Mouse (Mus musculus) heart, embryonic 11.5 days (tissue): Measurements from ENCODE around the gene 2210407C18Rik. TPM values are rescaled to one million over a fixed set of nuclear protein-coding genes. Genes with fewer than 3 reads are reported as not detected.

Source experiments
- ATAC-seq: fragments of 200-750 bp; cut with Nextera tagmentation; replicated peaks from 2 replicates; pipeline ENCODE4 v1.8.0; 2017; ENCODE audit warnings: moderate library complexity; ENCODE audit not compliant: insufficient number of reproducible peaks, low FRiP score, low TSS enrichment
- H3K27ac ChIP-seq: fragments of 300-500 bp; sonication (generic); 2 replicates; pipeline ENCODE4 v1.5.1; 2014; ENCODE audit warnings: mild to moderate bottlenecking, low read depth, low read length
- H3K27me3 ChIP-seq: fragments of 300-500 bp; sonication (generic); 2 replicates; pipeline ENCODE4 v1.6.1; 2014; ENCODE audit warnings: mild to moderate bottlenecking, low read length, mixed read lengths; ENCODE audit not compliant: control insufficient read depth, insufficient read depth
- H3K36me3 ChIP-seq: fragments of 300-500 bp; sonication (generic); 2 replicates; pipeline ENCODE4 v1.6.1; 2014; ENCODE audit warnings: mild to moderate bottlenecking, low read length, moderate library complexity, mixed read lengths; ENCODE audit not compliant: control insufficient read depth, insufficient read depth
- H3K4me1 ChIP-seq: fragments of 300-500 bp; sonication (generic); 2 replicates; pipeline ENCODE4 v1.6.1; 2014; ENCODE audit warnings: low read length; ENCODE audit not compliant: control insufficient read depth, insufficient read depth
- H3K4me2 ChIP-seq: fragments of 300-500 bp; sonication (generic); 2 replicates; pipeline ENCODE4 v1.6.1; 2014; ENCODE audit warnings: mild to moderate bottlenecking, moderate library complexity
- H3K4me3 ChIP-seq: fragments of 300-500 bp; sonication (generic); 2 replicates; pipeline ENCODE4 v1.5.1; 2014; ENCODE audit warnings: low read depth, low read length
- H3K9ac ChIP-seq: fragments of 300-500 bp; sonication (generic); 2 replicates; pipeline ENCODE4 v1.6.1; 2014; ENCODE audit warnings: mild to moderate bottlenecking, low read depth, low read length, moderate library complexity
- H3K9me3 ChIP-seq: fragments of 300-500 bp; sonication (generic); replicated peaks from 2 replicates; pipeline ENCODE4 v1.6.1; 2016; ENCODE audit warnings: low read length; ENCODE audit not compliant: control insufficient read depth
- WGBS: fragments of 180-500 bp; shearing (Covaris S2); extraction: QIAGEN DNeasy Blood & Tissue Kit; methylation state at CpG from one replicate; pipeline ENCODE4 v1.1.7; 2014; ENCODE audit not compliant: insufficient replicate concordance; 5-methylcytosine and 5-hydroxymethylcytosine counted together
- polyA plus RNA-seq: library from polyadenylated mRNA; unstranded; fragments of >200 nt; fragmentation: Nextera tagmentation; extraction: Ambion mirVana; gene quantifications from 2 replicates; pipeline ENCODE4 v1.2.1, GENCODE M21; 2014

2210407C18Rik gene
- polyA plus RNA-seq, 1 experiment from 2014 or later = not detected

DNA sequence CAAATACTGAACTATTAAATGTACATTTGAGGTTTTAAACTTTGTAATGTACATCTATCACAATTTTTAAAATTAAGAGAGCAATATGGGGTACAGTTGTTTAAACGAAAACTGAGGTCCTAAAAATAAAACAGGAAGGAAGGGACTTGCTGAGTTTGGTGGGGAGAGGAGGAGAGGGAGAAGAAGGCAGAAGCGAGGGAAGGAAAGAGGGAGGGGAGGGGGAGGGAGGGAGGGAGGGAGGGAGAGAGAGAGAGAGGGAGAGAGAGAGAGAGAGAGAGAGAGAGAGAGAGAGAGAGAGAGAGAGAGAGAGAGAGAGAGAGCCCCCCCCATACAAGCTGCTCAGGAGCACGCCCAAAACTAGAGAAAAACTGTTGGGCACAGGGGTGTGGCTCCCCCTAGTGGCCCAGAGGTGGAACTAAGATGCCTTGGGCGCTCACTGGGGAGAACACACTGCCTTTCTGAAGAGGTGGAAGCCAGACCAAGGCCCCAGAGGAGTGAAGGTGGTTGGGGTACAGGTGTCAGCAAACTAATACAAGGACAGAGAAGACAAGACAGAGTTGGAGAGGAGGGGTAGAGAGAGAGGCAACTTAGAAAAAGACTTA, 20.6 kb upstream of the 2210407C18Rik start:
- H3K4me1 ChIP-seq = peaks cover 6% of the 10 kb centered on the region; the same call in 1 of the 2 replicates
- no peak overlapping the region for H3K27ac ChIP-seq
- H3K9me3 ChIP-seq = no peaks in the 10 kb centered on the region
- H3K27me3 ChIP-seq = peaks cover 30% of the 10 kb centered on the region
- no peak overlapping the region for H3K9ac ChIP-seq
- no peaks in the 10 kb centered on the region for H3K36me3 ChIP-seq
- no peak overlapping the region for H3K4me3 ChIP-seq
- no peak overlapping the region for H3K4me2 ChIP-seq
- WGBS = 21% methylated on average over 3 of the region's 4 CpGs
- no peak for ATAC-seq

DNA sequence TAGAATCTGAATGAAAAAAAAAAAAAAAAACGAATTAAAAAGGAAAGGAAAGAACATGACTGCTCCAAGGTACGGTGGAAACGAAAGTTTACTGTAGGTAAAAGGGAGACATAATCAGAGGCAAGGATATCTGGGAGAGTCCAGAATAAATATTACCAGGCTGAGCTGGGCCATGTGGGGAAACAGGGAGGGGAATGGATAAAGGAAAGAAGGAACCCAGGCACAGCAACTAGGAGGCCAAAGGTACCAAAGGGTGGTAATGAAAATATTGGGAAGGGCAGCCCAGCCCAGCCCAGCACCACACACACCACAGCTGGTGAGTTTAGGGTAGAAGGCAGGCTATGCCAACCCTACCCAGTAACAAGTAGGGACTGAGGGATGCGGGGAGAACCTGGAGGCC, 19.0 kb upstream of the 2210407C18Rik start:
- no peak overlapping the region for H3K27ac ChIP-seq
- H3K36me3 ChIP-seq = no peaks in the 10 kb centered on the region
- no peak overlapping the region for H3K9ac ChIP-seq
- H3K4me1 ChIP-seq = no peaks in the 10 kb centered on the region
- H3K4me3 ChIP-seq = no peak overlapping the region
- no peaks in the 10 kb centered on the region for H3K9me3 ChIP-seq
- no peak for ATAC-seq
- WGBS = 51% methylated on average over 4 of the region's 4 CpGs
- H3K27me3 ChIP-seq = peaks cover 19% of the 10 kb centered on the region
- H3K4me2 ChIP-seq = no peak overlapping the region

DNA sequence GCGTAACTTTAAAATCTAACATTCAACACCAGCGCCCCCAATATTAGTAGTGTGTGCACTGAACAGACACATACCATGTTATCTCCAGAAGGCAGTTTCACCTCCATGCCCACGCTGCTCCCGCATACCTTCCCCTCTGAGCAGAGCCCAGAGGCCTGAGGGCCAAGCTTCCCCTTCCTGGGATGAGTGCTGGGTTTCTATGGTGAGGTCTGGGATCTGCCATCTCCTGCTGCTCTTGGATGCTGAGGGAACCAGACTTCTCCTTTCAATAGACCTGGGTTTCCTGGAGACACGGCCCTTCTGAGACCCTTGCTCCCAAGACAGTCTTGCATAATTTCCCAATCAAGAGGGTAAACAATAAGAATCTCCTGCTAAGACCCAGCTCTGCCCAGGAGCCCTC, 14.5 kb upstream of the 2210407C18Rik start, which contains the start of gene Olfr323:
Gene Olfr323, minus strand, starts transcription at position 101 of the 400 bp plus-strand sequence.
- no peaks in the 10 kb centered on the region for H3K9me3 ChIP-seq
- 73% methylated on average over 5 of the region's 5 CpGs for WGBS

GRCm38 (mm10) chr11:58626146-58626545, 10.3 kb upstream of the 2210407C18Rik start:
- H3K27ac ChIP-seq = no peak overlapping the region
- no peak overlapping the region for H3K4me3 ChIP-seq
- WGBS = 57% methylated on average over 4 of the region's 4 CpGs
- H3K36me3 ChIP-seq = no peaks in the 10 kb centered on the region
- H3K9me3 ChIP-seq = no peaks in the 10 kb centered on the region
- H3K27me3 ChIP-seq = no peaks in the 10 kb centered on the region
- no peak for ATAC-seq
- no peak overlapping the region for H3K4me2 ChIP-seq
- no peaks in the 10 kb centered on the region for H3K4me1 ChIP-seq
- no peak overlapping the region for H3K9ac ChIP-seq

More for the DNA sequence above, 14.5 kb upstream of the 2210407C18Rik start, which contains the start of gene Olfr323:
- Histone ChIP-seq H3K27ac (no peak within 1 kb of the TSS), H3K4me1 (no peaks in the 10 kb centered on the region), H3K27me3 (no peaks in the 10 kb centered on the region), H3K9ac (no peak within 1 kb of the TSS), H3K36me3 (no peaks in the 10 kb centered on the region), H3K4me3 (no peak within 1 kb of the TSS), H3K4me2 (no peak within 1 kb of the TSS)
- ATAC-seq = no peak

DNA sequence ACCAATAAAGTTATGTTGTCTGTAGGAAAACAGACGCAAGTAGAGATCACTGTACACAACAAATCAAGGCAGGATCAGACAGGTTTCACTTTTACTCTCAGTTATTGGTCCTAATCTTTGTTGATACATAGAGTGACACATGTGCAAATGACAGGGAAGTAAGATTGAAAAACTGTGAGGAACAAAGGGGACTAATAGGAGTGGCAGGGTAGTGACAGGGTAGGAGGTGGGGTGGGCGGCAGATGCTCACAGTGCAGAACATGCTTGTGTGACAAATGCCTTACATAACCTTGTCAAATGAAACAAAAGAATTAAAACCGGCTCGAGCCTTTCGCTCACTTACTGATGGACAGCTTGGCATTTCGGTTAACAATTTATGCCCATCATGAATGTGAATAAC, 2.9 kb upstream of the 2210407C18Rik start:
- H3K4me1 ChIP-seq = no peaks in the 10 kb centered on the region
- no peak for ATAC-seq
- no peaks in the 10 kb centered on the region for H3K27me3 ChIP-seq
- no peak overlapping the region for H3K4me2 ChIP-seq
- H3K9me3 ChIP-seq = no peaks in the 10 kb centered on the region
- H3K9ac ChIP-seq = no peak overlapping the region
- no peak overlapping the region for H3K27ac ChIP-seq
- no peaks in the 10 kb centered on the region for H3K36me3 ChIP-seq
- WGBS = 77% methylated on average over 6 of the region's 6 CpGs
- H3K4me3 ChIP-seq = no peak overlapping the region

DNA sequence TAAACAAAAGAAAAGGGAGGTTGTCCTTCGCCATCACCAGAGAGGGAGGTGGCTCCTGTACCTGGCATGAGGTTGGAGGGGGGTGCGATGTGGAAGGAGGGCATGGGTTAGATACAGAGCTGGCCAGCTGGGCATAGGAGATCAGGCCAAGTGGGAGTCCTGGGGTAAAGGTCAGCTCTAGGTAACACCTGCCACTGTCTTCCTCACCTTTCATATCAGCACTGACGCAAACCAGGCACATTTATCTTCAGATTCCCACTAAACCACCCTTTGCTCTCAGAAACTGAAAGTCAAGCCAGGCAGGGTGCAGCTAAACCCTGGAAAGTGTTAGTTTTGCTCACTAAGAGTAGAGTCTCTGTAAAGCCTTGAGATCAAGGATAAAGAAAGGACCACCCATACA, 2.5 kb upstream of the 2210407C18Rik start:
- H3K27ac ChIP-seq = no peak overlapping the region
- H3K9ac ChIP-seq = no peak overlapping the region
- H3K4me2 ChIP-seq = no peak overlapping the region
- ATAC-seq = no peak
- H3K36me3 ChIP-seq = no peaks in the 10 kb centered on the region
- H3K9me3 ChIP-seq = no peaks in the 10 kb centered on the region
- H3K4me1 ChIP-seq = no peaks in the 10 kb centered on the region
- H3K27me3 ChIP-seq = no peaks in the 10 kb centered on the region
- WGBS = 46% methylated on average over 3 of the region's 3 CpGs
- no peak overlapping the region for H3K4me3 ChIP-seq

DNA sequence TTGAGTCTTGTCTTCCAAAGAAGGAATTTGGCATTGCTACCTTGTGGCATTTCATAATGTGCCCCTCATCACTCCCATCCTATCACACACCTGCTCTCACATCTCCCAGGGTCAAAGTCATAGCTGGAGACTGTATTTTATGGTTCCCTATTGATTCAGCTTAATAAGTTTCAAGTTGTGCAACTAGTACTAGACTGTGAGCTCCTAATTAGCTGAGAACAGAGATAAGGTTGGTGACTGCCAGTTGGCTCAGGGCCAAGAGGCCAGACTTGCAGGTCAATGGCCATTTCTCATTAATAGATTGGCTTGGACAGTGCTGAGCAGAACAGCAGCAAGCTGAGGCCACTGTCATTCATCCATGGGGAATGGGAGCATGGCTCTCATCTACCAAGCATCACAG, 1.3 kb downstream of the 2210407C18Rik start:
- no peaks in the 10 kb centered on the region for H3K9me3 ChIP-seq
- H3K9ac ChIP-seq = no peak overlapping the region
- no peak for ATAC-seq
- H3K27ac ChIP-seq = no peak overlapping the region
- no peak overlapping the region for H3K4me3 ChIP-seq
- H3K4me1 ChIP-seq = no peaks in the 10 kb centered on the region
- no peak overlapping the region for H3K4me2 ChIP-seq
- no peaks in the 10 kb centered on the region for H3K36me3 ChIP-seq
- no peaks in the 10 kb centered on the region; the same call in 1 of the 2 replicates for H3K27me3 ChIP-seq

DNA sequence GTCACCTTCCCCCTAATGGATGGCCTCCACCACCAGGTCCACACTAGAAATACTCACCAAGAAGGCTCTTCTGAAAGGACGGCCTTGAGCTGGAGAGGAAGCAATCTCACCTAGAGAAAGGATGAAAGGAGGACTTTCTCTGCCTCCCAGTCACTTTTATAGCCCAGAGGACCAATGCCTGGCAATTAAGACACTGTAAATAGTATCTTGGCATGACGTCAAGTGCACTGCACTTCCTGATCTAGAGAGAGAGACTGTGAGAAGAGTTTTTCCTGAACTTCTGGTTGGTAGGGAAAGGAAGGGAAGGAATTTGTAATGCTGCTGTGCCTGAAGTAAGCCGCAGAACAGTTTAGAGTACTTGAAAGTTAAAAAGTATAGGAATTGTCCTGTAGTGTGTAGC, 2.5 kb downstream of the 2210407C18Rik start:
- ATAC-seq = no peak
- Histone ChIP-seq H3K9me3 (no peaks in the 10 kb centered on the region), H3K4me1 (no peaks in the 10 kb centered on the region), H3K27ac (no peak overlapping the region), H3K4me2 (no peak overlapping the region), H3K27me3 (no peaks in the 10 kb centered on the region; the same call in 1 of the 2 replicates), H3K36me3 (no peaks in the 10 kb centered on the region), H3K4me3 (no peak overlapping the region), H3K9ac (no peak overlapping the region)
- WGBS = 71% methylated on average over 3 of the region's 3 CpGs

GRCm38 (mm10) chr11:58607030-58607429, 8.8 kb downstream of the 2210407C18Rik start:
- 84% methylated on average over 6 of the region's 6 CpGs for WGBS
- no peak overlapping the region for H3K4me3 ChIP-seq
- no peaks in the 10 kb centered on the region for H3K27me3 ChIP-seq
- ATAC-seq = no peak
- H3K36me3 ChIP-seq = no peaks in the 10 kb centered on the region
- no peak overlapping the region for H3K27ac ChIP-seq
- no peak overlapping the region for H3K9ac ChIP-seq
- H3K4me1 ChIP-seq = no peaks in the 10 kb centered on the region; the same call in 1 of the 2 replicates
- H3K9me3 ChIP-seq = no peaks in the 10 kb centered on the region
- no peak overlapping the region for H3K4me2 ChIP-seq
